Mouse (Mus musculus): ENCODE results near the gene Psmb3. TPM values are rescaled to one million over a fixed set of nuclear protein-coding genes. Genes with fewer than 3 reads are reported as not detected.
A peak's percentile ranks its signal among the peaks of the same experiment; 100 is the strongest.
"Not testable (repeated sequence)": the region's sequence is repeated elsewhere in the genome, so short reads cannot be mapped to it uniquely, and the experiment has no call there.

Psmb3 gene
- total RNA-seq, 2 experiments from 2014 or later: 141 to 159 TPM

DNA sequence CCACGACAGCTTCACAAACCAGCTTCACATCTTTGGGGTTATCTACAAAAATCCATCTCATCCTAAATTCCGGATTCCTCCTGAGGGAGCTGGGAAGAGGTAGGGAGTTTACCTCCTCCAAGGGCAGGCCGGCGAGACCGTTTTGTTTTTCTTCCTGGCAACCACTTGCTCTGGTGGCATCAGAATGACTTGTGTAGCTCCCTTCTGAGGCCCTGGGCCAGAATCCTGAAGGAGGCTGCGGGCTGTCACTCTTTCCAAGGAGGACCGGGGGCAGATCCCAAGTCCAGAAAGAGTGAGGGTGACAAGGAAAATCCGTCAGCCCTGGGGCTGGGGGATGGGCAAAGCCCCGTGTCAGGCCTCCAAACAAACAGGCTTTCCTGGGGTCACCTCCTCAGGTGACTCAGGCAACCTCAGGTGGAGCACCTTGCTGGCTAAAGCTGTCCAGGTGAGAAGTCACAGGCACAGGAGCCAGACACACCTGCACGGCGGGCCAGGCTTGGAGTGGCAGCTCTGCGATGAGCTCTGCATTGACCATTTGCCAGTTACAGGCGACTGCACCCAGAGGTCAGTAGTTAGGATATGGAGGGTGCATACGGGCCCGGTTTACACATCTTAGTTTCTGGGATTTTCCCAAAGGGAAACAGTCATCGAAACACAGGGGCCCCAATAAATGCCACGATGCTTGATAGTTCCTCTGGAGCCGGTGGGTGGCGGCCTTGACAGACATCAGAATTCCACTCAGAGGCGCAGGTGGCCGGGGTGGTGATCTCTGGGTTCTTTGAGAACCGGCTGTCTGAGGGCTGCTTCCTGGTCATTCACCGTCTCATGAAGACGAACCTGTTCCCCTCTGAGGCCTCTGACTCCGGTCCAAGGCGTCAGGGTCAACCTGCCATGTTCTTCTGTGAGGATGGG, 14.4 kb downstream of the Psmb3 start:
- intact Hi-C loops (cut with DNase I): loop anchor here (2.0 kb wide), 1 partner anchor 15 kb away; no protein-coding TSS in a partner anchor
- DNase-seq: no peak

DNA sequence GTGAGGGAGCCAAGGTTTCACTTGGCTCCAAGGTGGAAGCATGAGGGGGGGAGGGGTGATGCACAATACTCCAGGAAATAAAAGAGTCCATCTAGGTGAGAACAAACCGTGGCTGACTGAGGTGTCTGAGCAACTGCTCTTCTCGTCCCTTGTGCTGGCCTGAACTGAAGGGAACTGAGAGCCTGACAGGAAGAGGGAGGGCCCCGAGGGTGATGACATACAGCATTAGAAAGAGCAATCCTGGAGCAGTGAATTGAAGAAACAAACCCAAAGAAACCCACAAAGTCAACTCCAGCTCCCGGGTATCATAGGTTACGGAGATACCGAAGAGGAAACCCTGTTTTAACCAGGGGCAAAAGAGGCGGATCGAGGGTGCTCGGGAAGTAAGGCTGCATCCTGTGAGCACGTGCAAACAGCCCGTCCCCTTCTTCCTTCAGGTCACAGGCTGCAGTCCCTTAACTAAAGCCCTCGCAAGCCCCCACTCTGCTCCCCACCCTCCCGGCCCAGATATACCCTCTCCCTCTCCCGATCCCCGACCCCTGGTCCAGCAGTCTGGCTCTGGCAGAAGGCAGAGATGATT, 15.2 kb downstream of the Psmb3 start:
- DNase-seq: no peak
- intact Hi-C loops (cut with DNase I): loop anchor here (2.0 kb wide), 1 partner anchor 14 kb away; no protein-coding TSS in a partner anchor
- peak overlapping the region; percentile 87; the same call in 1 of the 2 replicates for H3K27ac ChIP-seq
- no peak overlapping the region for H3K4me3 ChIP-seq
- TF ChIP-seq CTCF (IDR thresholded peaks at IDR 0.05): no peak

More for the DNA sequence above, 14.4 kb downstream of the Psmb3 start:
- no peak for TF ChIP-seq CTCF (IDR thresholded peaks at IDR 0.05)
- no peak overlapping the region for H3K4me3 ChIP-seq
- H3K27ac ChIP-seq: peak overlapping the region; percentile 87

DNA sequence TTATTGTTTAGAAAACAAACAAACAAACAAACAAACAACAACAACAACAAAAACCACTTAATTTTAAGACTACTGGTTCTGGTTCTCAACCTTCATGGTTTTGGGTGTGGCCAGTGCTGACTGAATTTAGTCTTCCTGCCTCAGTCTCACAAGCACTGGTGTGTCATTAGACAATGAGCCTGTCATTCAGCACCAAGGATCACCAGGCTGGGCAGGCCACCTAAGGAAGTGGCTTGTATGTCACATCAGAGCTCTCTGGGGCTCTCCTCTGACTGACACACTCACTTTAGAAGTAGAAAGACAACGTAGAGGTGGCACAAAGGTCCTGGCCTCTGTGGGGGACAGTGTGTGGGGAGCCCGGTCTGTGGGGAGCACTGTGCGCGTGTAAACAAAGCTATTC, 15.8 kb downstream of the Psmb3 start:
- TF ChIP-seq CTCF (IDR thresholded peaks at IDR 0.05): no peak
- Histone ChIP-seq H3K27ac (peak overlapping the region; percentile 87; the same call in 1 of the 2 replicates), H3K4me3 (no peak overlapping the region)
- DNase-seq: no peak
- intact Hi-C loops (cut with DNase I): loop anchor here (2.0 kb wide), 1 partner anchor 14 kb away; no protein-coding TSS in a partner anchor

DNA sequence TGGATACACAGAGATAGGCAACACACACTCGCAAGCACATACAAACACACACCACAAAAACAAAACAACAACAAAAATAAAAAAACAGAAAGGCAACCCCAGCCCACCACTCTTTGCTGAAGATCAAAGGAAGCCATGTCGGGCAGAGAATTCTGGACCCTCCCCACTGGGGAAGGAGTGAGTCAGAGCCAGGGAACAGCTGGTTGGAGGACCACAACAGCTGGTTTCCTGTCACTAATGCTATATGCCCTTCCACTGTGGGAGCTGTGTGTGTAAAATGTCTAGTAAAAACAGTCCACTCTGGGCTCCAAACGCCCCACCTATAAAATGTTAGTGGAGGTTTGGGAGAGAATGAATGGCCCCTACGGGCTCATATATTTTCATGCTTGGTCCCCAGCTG, 18.1 kb downstream of the Psmb3 start:
- Histone ChIP-seq H3K4me3 (no peak overlapping the region), H3K27ac (no peak overlapping the region)
- intact Hi-C loops (cut with DNase I): no loop called here
- no peak for TF ChIP-seq CTCF (IDR thresholded peaks at IDR 0.05)
- no peak for DNase-seq

DNA sequence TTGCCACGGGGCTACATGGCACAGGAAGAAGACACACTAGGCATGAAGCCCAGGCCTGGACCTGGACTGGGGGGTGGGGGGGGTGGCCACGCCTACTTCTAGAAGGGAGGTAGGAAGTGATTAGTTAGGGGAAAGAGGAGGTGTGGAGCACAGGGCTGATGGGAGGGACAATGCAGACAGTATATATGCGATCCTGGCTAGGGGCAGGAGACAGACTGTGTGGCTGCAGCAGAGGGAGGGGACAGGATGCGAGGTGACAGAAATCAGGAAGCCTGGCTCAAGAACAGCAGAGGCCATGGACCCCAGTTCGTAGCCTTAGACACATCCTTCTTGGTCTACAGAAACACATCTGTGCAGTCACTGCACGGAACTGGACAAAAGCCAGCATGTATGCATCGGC, 20.5 kb downstream of the Psmb3 start:
- intact Hi-C loops (cut with DNase I): no loop called here
- Histone ChIP-seq H3K27ac (no peak overlapping the region), H3K4me3 (no peak overlapping the region)
- no peak for DNase-seq
- TF ChIP-seq CTCF (IDR thresholded peaks at IDR 0.05): no peak

DNA sequence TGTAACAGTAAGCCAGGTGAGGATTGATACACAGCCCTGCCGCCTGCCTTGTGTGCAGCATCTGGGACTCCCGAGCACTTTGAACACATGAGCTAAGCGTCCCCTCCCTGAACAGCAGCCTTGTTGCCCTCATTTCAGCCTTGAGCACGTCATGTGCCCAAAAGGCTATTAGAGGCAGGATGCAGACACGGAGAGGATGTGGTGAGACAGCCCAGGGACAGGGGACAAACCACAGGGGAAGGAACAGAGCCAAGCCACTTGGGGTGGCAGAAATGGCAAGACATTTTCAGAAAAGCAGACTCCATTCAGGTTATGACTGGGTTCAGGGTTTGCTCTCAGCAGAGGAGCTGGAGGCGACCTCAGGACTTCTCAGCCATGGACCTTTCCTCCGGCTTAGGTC, 25.1 kb downstream of the Psmb3 start:
- H3K4me3 ChIP-seq: no peak overlapping the region; the same call in 1 of the 2 replicates
- no peak for TF ChIP-seq CTCF (IDR thresholded peaks at IDR 0.05)
- intact Hi-C loops (cut with DNase I): no loop called here

DNA sequence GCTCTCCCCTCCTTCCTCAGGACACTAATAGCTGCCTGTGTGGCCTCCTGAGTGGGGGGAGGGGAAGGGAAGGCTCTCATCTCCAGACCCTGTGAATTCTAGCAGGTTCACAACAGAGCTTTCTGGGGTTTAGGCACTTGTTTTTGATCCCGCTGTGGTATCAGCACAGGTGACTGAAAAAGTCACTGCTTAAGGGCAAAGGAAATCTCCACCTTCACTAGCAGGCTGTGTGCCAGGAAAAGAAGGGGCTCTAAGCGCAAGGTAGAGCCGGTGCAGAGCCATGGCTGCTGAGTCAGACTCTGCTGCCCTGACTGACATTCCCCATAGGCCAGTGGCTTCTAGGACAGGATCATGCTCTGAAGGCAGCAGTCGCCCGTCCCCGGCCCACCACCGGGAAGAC, 25.5 kb downstream of the Psmb3 start:
- H3K4me3 ChIP-seq: no peak overlapping the region; the same call in 1 of the 2 replicates
- TF ChIP-seq CTCF (IDR thresholded peaks at IDR 0.05): no peak
- intact Hi-C loops (cut with DNase I): no loop called here
- no peak for DNase-seq
- H3K27ac ChIP-seq: peak overlapping the region; percentile 72

More for the DNA sequence above, 25.1 kb downstream of the Psmb3 start:
- DNase-seq: no peak
- peak overlapping the region; percentile 72 for H3K27ac ChIP-seq

DNA sequence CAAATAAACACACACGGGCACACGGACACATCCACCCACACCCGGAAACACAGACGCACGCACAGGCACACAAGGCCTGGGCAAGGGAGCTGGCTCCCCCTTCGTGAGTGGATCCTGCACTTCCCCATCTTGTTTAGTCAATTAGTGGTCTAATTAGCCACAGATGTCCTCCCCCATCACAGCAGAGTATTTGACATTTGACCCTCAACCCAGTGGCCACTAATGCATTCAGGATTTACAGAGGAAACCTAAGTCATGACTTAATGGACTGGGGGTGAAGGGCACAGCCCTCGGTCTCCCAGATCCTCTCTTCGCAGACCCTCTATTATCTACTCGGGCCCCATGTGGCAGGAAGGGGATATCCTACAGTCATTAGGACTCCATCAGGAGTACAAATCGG, 30.5 kb downstream of the Psmb3 start:
- H3K27ac ChIP-seq: no peak overlapping the region
- no peak overlapping the region for H3K4me3 ChIP-seq
- TF ChIP-seq CTCF (IDR thresholded peaks at IDR 0.05): no peak
- DNase-seq: no peak
- intact Hi-C loops (cut with DNase I): loop anchor here (2.0 kb wide), 1 partner anchor 15 kb away; no protein-coding TSS in a partner anchor

DNA sequence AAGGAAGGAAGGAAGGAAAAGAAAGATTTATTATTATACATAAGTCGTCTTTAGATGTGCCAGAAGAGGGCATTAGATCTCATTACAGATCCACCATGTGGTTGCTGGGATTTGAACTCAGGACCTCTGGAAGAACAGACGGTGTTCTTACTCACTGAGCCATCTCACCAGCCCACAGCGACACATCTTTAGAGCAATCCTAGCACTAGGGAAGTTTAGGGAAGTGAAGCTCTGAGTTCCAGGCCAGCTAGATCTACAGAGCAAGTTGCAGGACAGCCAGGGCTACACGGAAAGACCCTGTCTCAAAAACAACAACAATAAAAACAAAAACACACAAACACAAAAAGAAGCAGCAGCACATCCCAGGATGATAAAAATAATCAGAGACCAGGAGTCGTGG, 31.6 kb downstream of the Psmb3 start:
- H3K4me3 ChIP-seq; H3K27ac ChIP-seq; DNase-seq; intact Hi-C loops (cut with DNase I): not testable (repeated sequence)

DNA sequence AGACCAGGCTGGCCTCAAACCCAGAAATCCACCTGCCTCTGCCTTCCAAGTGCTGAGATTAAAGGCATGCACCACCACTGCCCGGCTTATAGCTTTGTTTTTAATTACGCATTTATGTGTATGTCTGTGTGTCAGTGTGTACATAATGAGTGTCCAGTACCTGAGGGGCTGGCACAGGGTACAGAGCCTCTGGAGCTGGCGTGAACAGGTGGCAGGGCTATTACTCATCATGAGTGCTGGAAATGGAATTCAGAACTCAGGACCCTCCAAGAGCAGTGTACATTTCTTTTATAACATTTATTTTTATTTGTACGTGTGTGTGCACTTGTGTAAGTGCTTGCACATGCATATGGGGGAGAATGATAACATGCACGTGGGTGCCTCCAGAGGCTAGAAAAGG, 33.4 kb downstream of the Psmb3 start:
- intact Hi-C loops (cut with DNase I): no loop called here
- no peak for TF ChIP-seq CTCF (IDR thresholded peaks at IDR 0.05)
- Histone ChIP-seq H3K4me3 (no peak overlapping the region), H3K27ac (peak overlapping the region; percentile 83)
- no peak for DNase-seq

DNA sequence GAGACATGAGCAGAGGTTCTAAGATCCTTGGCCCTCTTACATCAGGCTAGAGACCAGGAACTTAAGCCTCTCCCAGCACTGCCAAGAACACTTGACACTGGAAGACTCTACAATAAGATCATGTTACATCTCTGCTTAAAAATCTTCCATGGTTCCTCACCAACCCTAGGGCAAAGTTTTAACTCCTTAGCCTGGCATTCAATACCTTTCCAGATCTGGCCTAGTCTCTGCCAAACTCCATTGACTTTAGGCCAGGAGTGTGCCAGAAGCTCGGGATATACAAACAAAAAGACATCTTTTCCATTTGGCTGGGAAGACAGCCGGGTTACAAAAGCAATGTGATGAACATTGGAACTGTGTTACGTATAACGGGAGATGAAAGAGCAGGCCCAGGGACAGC, 34.4 kb downstream of the Psmb3 start:
- H3K27ac ChIP-seq: peak overlapping the region; percentile 83
- H3K4me3 ChIP-seq: no peak overlapping the region
- no peak for DNase-seq
- TF ChIP-seq CTCF (IDR thresholded peaks at IDR 0.05): no peak
- intact Hi-C loops (cut with DNase I): no loop called here

DNA sequence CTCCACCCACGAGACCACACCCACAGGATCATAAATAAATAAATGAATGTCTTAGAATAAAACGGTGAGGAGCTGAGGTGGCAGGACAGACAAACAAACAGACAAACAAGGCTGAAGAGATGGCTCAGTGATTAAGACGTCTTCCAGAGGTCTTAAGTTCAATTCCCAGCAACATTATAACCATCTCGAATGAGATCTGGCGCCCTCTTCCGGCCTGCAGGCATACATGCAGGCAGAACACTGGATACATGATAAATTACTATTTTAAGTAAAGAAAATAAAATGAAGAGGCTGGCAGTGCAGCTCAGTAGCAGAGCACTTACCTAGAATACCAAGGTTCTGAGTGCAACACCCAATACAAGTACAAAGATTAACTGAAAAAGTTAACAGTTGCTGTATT, 35.5 kb downstream of the Psmb3 start:
- peak; percentile 56 for TF ChIP-seq CTCF (IDR thresholded peaks at IDR 0.05)
- intact Hi-C loops (cut with DNase I): no loop called here

DNA sequence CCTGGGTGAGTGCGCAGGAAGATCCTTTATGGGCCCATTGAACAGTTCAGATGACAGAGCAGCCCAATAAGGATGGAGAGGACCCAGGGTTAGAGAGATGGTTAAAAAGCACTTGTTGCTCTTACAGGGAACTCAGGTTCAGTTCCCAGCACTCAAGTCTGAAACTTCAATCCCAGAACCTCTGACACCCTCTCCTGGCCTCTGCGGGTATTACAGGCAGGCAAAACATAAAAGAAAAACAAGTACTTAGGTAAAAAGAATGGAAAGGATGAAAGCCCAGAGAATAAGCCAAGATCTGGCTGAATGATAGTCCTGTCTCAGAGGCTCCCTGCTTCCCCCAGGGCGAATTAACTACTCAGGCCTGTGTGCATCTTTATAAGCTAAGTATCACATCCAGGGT, 36.0 kb downstream of the Psmb3 start:
- intact Hi-C loops (cut with DNase I): no loop called here
- Histone ChIP-seq H3K27ac (peak overlapping the region; percentile 83; the same call in 1 of the 2 replicates), H3K4me3 (no peak overlapping the region)
- no peak for DNase-seq
- TF ChIP-seq CTCF (IDR thresholded peaks at IDR 0.05): 0 out of 2 replicates have a peak, but pooled peaks have one; percentile 14

More for the DNA sequence above, 35.5 kb downstream of the Psmb3 start:
- no peak for DNase-seq
- peak overlapping the region; percentile 83 for H3K27ac ChIP-seq
- H3K4me3 ChIP-seq: no peak overlapping the region

Data from gastrocnemius, adult 2 months (tissue).